Mouse (Mus musculus) ES-Bruce4 (cell line): ENCODE data around the gene Gm3417.
"Not testable (repeated sequence)": the region's sequence is repeated elsewhere in the genome, so short reads cannot be mapped to it uniquely, and the experiment has no call there.

Source experiments
- CTCF ChIP-seq: IDR thresholded peaks from one replicate; pipeline ENCODE4 v1.8.1; 2011; ENCODE audit warnings: low read depth, low read length
- EP300 ChIP-seq: IDR thresholded peaks from 2 replicates; pipeline ENCODE4 v1.6.1; 2011; ENCODE audit warnings: low read depth, low read length; ENCODE audit not compliant: insufficient read depth
- POLR2A ChIP-seq: IDR thresholded peaks from one replicate; pipeline ENCODE4 v1.8.1; 2011; ENCODE audit warnings: low read length; ENCODE audit not compliant: insufficient read depth

DNA sequence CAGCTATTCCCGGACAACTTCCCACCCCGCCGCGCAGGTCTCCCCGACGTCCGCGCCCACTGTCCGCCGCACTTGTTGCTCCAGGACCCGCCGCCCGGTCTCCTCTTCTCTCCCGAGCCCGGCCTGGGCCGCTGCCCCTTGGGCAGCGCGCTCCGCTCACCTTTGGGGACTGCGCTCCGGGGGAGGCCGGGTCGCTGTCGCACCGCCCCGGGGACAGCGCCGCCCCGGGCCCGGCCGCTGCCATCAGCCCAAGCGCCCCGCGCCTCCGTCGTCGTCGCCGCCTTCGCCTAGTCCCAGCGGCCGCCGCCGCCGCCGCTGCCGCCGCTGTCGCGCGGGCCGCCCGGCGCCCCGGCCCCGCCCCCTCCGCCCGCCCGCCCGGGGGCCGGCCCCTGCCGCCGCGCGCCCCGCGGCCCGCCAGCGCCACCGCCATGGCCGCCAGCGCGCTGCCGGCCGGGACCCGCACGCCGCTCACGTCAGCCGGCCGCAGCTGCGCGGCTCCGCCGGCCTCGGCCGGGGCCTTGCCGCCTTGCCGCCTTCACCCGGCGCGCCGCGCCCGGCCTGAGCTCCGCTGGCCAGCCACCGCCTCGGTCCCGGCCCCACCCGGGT, 17.5 kb downstream of the Gm3417 start, which contains the start of gene Phf10:
- TF ChIP-seq CTCF, POLR2A, EP300: not testable (repeated sequence)
